Mouse (Mus musculus) c-Kit-positive CD71-negative TER-119-negative erythroid progenitor cells, embryonic 14.5 days (primary cell): ENCODE measurements at regions not wholly inside any gene's neighbourhood (a gene's known extent, or its start where the extent isn't known, plus 50 kb on each side); places are given as distances from the start of the nearest gene placed in this dataset.

Source experiments
- DNase-seq: peaks from one replicate; pipeline ENCODE4 v3.0.0-alpha.2; 2013; ENCODE audit warnings: low read depth

- no peak for DNase-seq
Observed at GRCm38 (mm10) chr1:6059090-6059489, 1251.4 kb downstream of the Gm37988 start.

GRCm38 (mm10) chr1:6076543-6076942 is 1268.9 kb downstream of the Gm37988 start:
- DNase-seq: no peak

- no peak for DNase-seq
Observed at GRCm38 (mm10) chr1:6081876-6082275, 1274.2 kb downstream of the Gm37988 start.

GRCm38 (mm10) chr1:6094162-6094934 is 1286.7 kb downstream of the Gm37988 start:
- DNase-seq: no peak

- DNase-seq: no peak
Observed at GRCm38 (mm10) chr1:6117557-6117956, 1309.9 kb downstream of the Gm37988 start.

- peak; percentile 14 for DNase-seq
Observed at GRCm38 (mm10) chr1:6135066-6135465, 1327.4 kb downstream of the Gm37988 start.

- no peak for DNase-seq
Observed at GRCm38 (mm10) chr1:6140245-6140644, 1332.6 kb downstream of the Gm37988 start.

- DNase-seq: no peak
Observed at GRCm38 (mm10) chr1:6142816-6143215, 1335.1 kb downstream of the Gm37988 start.

GRCm38 (mm10) chr1:6143891-6144290 is 1336.2 kb downstream of the Gm37988 start:
- DNase-seq: peak; percentile 6

GRCm38 (mm10) chr1:6152436-6152835 is 1344.7 kb downstream of the Gm37988 start:
- no peak for DNase-seq
